Mouse (Mus musculus): Measurements from ENCODE around the gene Minpp1.

DNA sequence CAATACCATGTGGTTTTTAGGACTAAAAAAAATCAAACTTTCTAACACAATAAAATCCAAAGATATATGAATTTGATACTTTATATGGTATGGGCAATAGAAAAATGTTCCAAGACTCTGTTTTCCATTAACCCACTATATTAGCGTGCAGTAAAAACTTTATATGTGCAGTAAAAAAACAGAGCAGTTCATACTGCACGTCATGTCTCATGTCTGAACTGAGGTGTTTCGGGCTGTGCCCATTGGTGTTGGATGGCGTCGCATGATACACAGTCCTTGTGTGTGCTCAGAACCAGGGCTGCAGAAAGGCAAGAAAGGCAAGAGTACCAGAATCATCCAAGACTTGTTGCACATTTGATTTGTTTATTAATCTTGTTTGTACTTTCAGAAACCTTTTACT lies 36.7 kb downstream of the Minpp1 start:
- no peak for TF ChIP-seq GATA1 (IDR thresholded peaks at IDR 0.05; ENCODE audit: low read length)
- TF ChIP-seq TAL1 (IDR thresholded peaks at IDR 0.05; ENCODE audit: low read length), result no peak

All from erythroblast, embryonic 14.5 days (primary cell).